Mouse (Mus musculus) spleen, postnatal 4 days (tissue): ENCODE measurements around the gene Ino80.

Experiments used
- DNase-seq, 2 experiments: peaks; one replicate each; pipeline ENCODE4 v3.0.0; 2022; ENCODE audit warnings: low spot score in 2 of 2

Gene Ino80

DNA sequence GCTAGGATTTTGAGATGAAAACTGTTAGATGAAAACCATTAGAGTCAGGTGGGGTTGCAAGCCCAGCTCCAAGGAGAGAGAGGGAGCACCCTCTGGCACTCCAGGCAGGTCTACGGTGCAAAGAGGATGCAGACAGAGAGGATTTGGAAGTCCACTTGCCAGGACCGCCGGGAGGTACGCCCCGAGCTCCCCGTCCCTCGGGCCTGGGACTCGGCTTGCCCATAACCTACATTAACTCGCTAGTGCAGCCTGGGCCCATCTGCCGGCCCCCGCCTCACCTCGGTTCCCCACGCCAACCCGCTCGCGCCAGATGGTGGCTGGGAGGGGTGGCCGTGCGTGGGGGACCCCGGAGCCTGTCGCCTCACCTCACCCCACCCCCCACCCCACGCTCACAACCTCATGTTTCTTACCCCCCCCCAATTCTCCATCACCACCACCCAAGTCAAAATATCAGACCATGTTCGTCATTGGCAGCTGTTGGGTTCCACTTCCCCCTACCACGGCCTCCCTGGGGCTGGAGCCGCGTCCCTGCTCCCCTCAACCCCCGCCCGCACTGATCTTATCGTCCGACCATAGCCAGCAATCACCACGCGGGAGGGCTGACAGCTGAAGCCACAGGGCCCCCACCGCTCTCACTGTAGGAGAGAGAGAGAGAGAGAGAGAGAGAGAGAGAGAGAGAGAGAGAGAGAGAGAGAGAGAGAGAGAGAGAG is 153.5 kb downstream of the Ino80 start:
- peak in 1 of 2 experiments; percentile 74 for DNase-seq
